Mouse (Mus musculus) bone marrow, adult 2 months (tissue): Measurements from ENCODE around the gene Sbno1. TPM values are rescaled to one million over a fixed set of nuclear protein-coding genes. Genes with fewer than 3 reads are reported as not detected.
A peak's percentile ranks its signal among the peaks of the same experiment; 100 is the strongest.
"Not testable (repeated sequence)": the region's sequence is repeated elsewhere in the genome, so short reads cannot be mapped to it uniquely, and the experiment has no call there.

Experiments used
- H3K27ac ChIP-seq: fragments of 200-500 bp; 2 replicates; pipeline ENCODE4 v1.5.1; 2012; ENCODE audit warnings: low read depth, mild to moderate bottlenecking, control low read depth, inconsistent platforms, low read length; ENCODE audit not compliant: control insufficient read depth, poor library complexity, insufficient read depth
- H3K4me1 ChIP-seq: fragments of 200-500 bp; 2 replicates; pipeline ENCODE4 v1.6.1; 2011; ENCODE audit warnings: low read length; ENCODE audit not compliant: control insufficient read depth, insufficient read depth
- H3K4me3 ChIP-seq: fragments of 200-500 bp; replicated peaks from 2 replicates; pipeline ENCODE3; 2011; ENCODE audit warnings: mild to moderate bottlenecking, low read depth, low read length, control low read depth; ENCODE audit not compliant: control insufficient read depth
- CTCF ChIP-seq: fragments of 200-500 bp; IDR thresholded peaks from 2 replicates; pipeline ENCODE4 v1.5.1; 2011; ENCODE audit warnings: low read length, control low read depth; ENCODE audit not compliant: control insufficient read depth, insufficient read depth
- POLR2A ChIP-seq: fragments of 200-500 bp; IDR thresholded peaks from 2 replicates; pipeline ENCODE4 v1.6.1; 2011; ENCODE audit warnings: low read depth, mild to moderate bottlenecking, control low read depth, low read length, borderline replicate concordance; ENCODE audit not compliant: control insufficient read depth
- WGBS: fragments of 180-500 bp; shearing (Covaris S2); methylation state at CpG from one replicate; pipeline ENCODE4 v1.1.7; 2018; 5-methylcytosine and 5-hydroxymethylcytosine counted together
- polyA plus RNA-seq: library from polyadenylated mRNA; stranded (reverse); fragments of >200 nt; gene quantifications from 2 replicates; pipeline ENCODE4 v1.2.4, GENCODE M21; 2011; ENCODE audit warnings: low replicate concordance; ENCODE audit not compliant: missing spikeins, insufficient read depth, insufficient read length

The Sbno1 gene
- polyA plus RNA-seq = 26.5 and 50.4 TPM in 2 replicates

- Histone ChIP-seq H3K4me3 (peak within 1 kb of the TSS; percentile 88), H3K27ac (peak within 1 kb of the TSS; percentile 94), H3K4me1 (no peaks in the 10 kb centered on the region; the same call in 1 of the 2 replicates)
- TF ChIP-seq POLR2A (peak; percentile 64; the same call in 1 of the 2 replicates), CTCF (peak; percentile 34; the same call in 1 of the 2 replicates)
- under 1% methylated on average over 75 of the region's 81 CpGs for WGBS
Measured at GRCm38 (mm10) chr5:124425412-124426259, at the start of gene Sbno1. Gene Sbno1 (minus strand): TSS chr5:124426001.

- no peak overlapping the region for H3K27ac ChIP-seq
- TF ChIP-seq CTCF (no peak), POLR2A (no peak)
- 68% methylated on average over 6 of the region's 6 CpGs for WGBS
- no peak overlapping the region for H3K4me3 ChIP-seq
- H3K4me1 ChIP-seq = peaks cover 8% of the 10 kb centered on the region
Measured at GRCm38 (mm10) chr5:124470591-124471171, 44.9 kb upstream of the Sbno1 start.

- H3K4me1 ChIP-seq = peaks cover 6% of the 10 kb centered on the region
- H3K27ac ChIP-seq = no peak overlapping the region
- no peak overlapping the region for H3K4me3 ChIP-seq
- 86% methylated on average over 6 of the region's 6 CpGs for WGBS
- TF ChIP-seq CTCF (no peak), POLR2A (no peak)
Measured at GRCm38 (mm10) chr5:124469486-124469885, 43.7 kb upstream of the Sbno1 start.

GRCm38 (mm10) chr5:124468365-124468764 is 42.6 kb upstream of the Sbno1 start:
- Histone ChIP-seq H3K27ac (no peak overlapping the region), H3K4me1 (peaks cover 5% of the 10 kb centered on the region), H3K4me3 (no peak overlapping the region)
- TF ChIP-seq POLR2A (no peak), CTCF (no peak)
- 67% methylated on average over 7 of the region's 7 CpGs for WGBS

- WGBS = 44% methylated on average over 1 of the region's 1 CpGs
- peaks cover 2% of the 10 kb centered on the region; the same call in 1 of the 2 replicates for H3K4me1 ChIP-seq
- no peak overlapping the region for H3K4me3 ChIP-seq
- no peak overlapping the region for H3K27ac ChIP-seq
- no peak for TF ChIP-seq POLR2A
- TF ChIP-seq CTCF = no peak
Measured at GRCm38 (mm10) chr5:124467766-124468165, 42.0 kb upstream of the Sbno1 start.

GRCm38 (mm10) chr5:124464905-124465304 is 39.1 kb upstream of the Sbno1 start:
- no peak overlapping the region for H3K27ac ChIP-seq
- H3K4me3 ChIP-seq = no peak overlapping the region
- TF ChIP-seq POLR2A (no peak), CTCF (no peak)
- H3K4me1 ChIP-seq = peaks cover 2% of the 10 kb centered on the region; the same call in 1 of the 2 replicates

GRCm38 (mm10) chr5:124463462-124463861 is 37.7 kb upstream of the Sbno1 start:
- no peak for TF ChIP-seq CTCF
- TF ChIP-seq POLR2A = no peak
- no peak overlapping the region for H3K27ac ChIP-seq
- WGBS = 90% methylated on average over 5 of the region's 5 CpGs
- peaks cover 2% of the 10 kb centered on the region; the same call in 1 of the 2 replicates for H3K4me1 ChIP-seq
- H3K4me3 ChIP-seq = no peak overlapping the region

- H3K27ac ChIP-seq = no peak overlapping the region
- TF ChIP-seq CTCF (no peak), POLR2A (no peak)
- no peaks in the 10 kb centered on the region for H3K4me1 ChIP-seq
- no peak overlapping the region for H3K4me3 ChIP-seq
- 85% methylated on average over 8 of the region's 8 CpGs for WGBS
Measured at GRCm38 (mm10) chr5:124462297-124463025, 36.7 kb upstream of the Sbno1 start.

- not testable (repeated sequence) for H3K27ac ChIP-seq, H3K4me3 ChIP-seq, H3K4me1 ChIP-seq
- 88% methylated on average over 14 of the region's 14 CpGs for WGBS
Measured at GRCm38 (mm10) chr5:124460922-124461321, 35.1 kb upstream of the Sbno1 start.
